Mouse (Mus musculus): ENCODE measurements around the gene Gmpr. TPM values are rescaled to one million over a fixed set of nuclear protein-coding genes. Genes with fewer than 3 reads are reported as not detected.

Gmpr gene
- polyA plus RNA-seq, 1 experiment from 2014 or later, result 39.5 TPM

- Histone ChIP-seq H3K4me1 (replicated peaks; ENCODE audit: control insufficient read depth, insufficient read depth, low read length) (peaks cover 30% of the 10 kb centered on the region), H3K9me3 (ENCODE audit: control insufficient read depth, low read length) (no peaks in the 10 kb centered on the region), H3K4me2 (replicated peaks) (no peak overlapping the region), H3K27me3 (ENCODE audit: control insufficient read depth, insufficient read depth, low read length) (no peaks in the 10 kb centered on the region), H3K27ac (no peak overlapping the region), H3K36me3 (replicated peaks; ENCODE audit: control insufficient read depth, insufficient read depth) (no peaks in the 10 kb centered on the region), H3K4me3 (replicated peaks; ENCODE audit: low read length) (no peak overlapping the region), H3K9ac (no peak overlapping the region)
- DNase-seq (ENCODE audit: low spot score), result peak; percentile 66
- WGBS, result 39% methylated on average over 4 of the region's 4 CpGs
- no peak for ATAC-seq (ENCODE audit: low FRiP score)
Observed at GRCm38 (mm10) chr13:45572768-45573167, 65.5 kb downstream of the Gmpr start.

DNA sequence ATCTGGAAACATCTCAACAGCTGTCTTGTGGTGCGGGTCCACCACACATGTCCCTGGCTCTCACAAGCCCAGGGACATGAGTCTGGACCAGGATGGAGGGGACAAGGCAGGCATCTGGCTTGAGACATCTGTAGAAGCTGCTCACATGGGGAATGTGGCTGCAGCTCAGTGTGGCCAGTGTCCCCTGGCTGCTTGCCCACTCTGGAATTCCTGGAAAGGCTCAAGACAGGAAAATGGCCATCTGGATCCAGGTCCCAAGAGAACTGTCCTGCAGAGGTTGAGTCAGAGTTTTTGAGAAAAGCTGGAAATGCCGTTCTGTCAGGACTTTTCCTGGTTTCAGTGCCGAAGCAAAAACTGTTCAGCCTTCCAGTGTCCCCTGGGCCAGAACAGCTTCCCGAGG, 68.9 kb downstream of the Gmpr start:
- ATAC-seq (ENCODE audit: low FRiP score) (no peak), DNase-seq (ENCODE audit: low spot score) (no peak)
- Histone ChIP-seq H3K27ac (0 out of 2 replicates have a peak overlapping the region, but pooled peaks have one; percentile 32), H3K4me1 (replicated peaks; ENCODE audit: control insufficient read depth, insufficient read depth, low read length) (peaks cover 30% of the 10 kb centered on the region), H3K27me3 (ENCODE audit: control insufficient read depth, insufficient read depth, low read length) (no peaks in the 10 kb centered on the region), H3K9me3 (ENCODE audit: control insufficient read depth, low read length) (no peaks in the 10 kb centered on the region), H3K4me3 (replicated peaks; ENCODE audit: low read length) (no peak overlapping the region), H3K9ac (no peak overlapping the region), H3K4me2 (replicated peaks) (no peak overlapping the region), H3K36me3 (replicated peaks; ENCODE audit: control insufficient read depth, insufficient read depth) (no peaks in the 10 kb centered on the region)
- WGBS, result 72% methylated on average over 4 of the region's 4 CpGs

GRCm38 (mm10) chr13:45577366-45577765, 70.1 kb downstream of the Gmpr start:
- no peak overlapping the region for H3K4me2 ChIP-seq (replicated peaks)
- H3K4me3 ChIP-seq (replicated peaks; ENCODE audit: low read length), result no peak overlapping the region
- ATAC-seq (ENCODE audit: low FRiP score) (no peak), DNase-seq (ENCODE audit: low spot score) (no peak)
- H3K4me1 ChIP-seq (replicated peaks; ENCODE audit: control insufficient read depth, insufficient read depth, low read length), result peaks cover 25% of the 10 kb centered on the region
- WGBS, result 29% methylated on average over 5 of the region's 5 CpGs
- H3K9me3 ChIP-seq (ENCODE audit: control insufficient read depth, low read length), result no peaks in the 10 kb centered on the region
- H3K9ac ChIP-seq, result no peak overlapping the region
- no peak overlapping the region for H3K27ac ChIP-seq
- H3K27me3 ChIP-seq (ENCODE audit: control insufficient read depth, insufficient read depth, low read length), result no peaks in the 10 kb centered on the region
- H3K36me3 ChIP-seq (replicated peaks; ENCODE audit: control insufficient read depth, insufficient read depth), result no peaks in the 10 kb centered on the region

GRCm38 (mm10) chr13:45577784-45578183, 70.5 kb downstream of the Gmpr start:
- Histone ChIP-seq H3K4me3 (replicated peaks; ENCODE audit: low read length) (no peak overlapping the region), H3K9me3 (ENCODE audit: control insufficient read depth, low read length) (no peaks in the 10 kb centered on the region), H3K4me2 (replicated peaks) (no peak overlapping the region), H3K9ac (no peak overlapping the region), H3K36me3 (replicated peaks; ENCODE audit: control insufficient read depth, insufficient read depth) (no peaks in the 10 kb centered on the region), H3K27ac (no peak overlapping the region), H3K4me1 (replicated peaks; ENCODE audit: control insufficient read depth, insufficient read depth, low read length) (peaks cover 24% of the 10 kb centered on the region), H3K27me3 (ENCODE audit: control insufficient read depth, insufficient read depth, low read length) (no peaks in the 10 kb centered on the region)
- 48% methylated on average over 2 of the region's 2 CpGs for whole genome bisulfite sequencing
- DNase-seq (ENCODE audit: low spot score) (peak; percentile 32), ATAC-seq (ENCODE audit: low FRiP score) (no peak)

DNA sequence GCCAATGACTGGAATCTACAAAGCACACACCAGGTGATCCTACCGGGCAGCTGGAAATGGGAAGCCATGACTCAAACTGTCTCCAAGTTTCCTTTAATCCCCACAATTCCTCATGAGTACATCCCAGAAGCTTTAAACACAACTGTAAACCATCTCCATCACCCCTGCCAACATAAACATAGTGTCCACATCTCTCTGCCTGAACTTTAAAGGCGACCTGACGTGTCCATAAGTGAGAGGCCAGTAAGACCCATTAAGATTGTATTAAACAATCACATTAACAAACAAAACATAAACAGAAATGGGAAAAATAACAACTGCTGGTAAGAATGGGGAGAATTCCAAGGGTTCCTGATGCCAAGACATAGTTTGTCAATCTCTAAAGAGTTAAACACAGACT, 72.5 kb downstream of the Gmpr start:
- WGBS, result 87% methylated on average over 3 of the region's 3 CpGs
- Histone ChIP-seq H3K27me3 (ENCODE audit: control insufficient read depth, insufficient read depth, low read length) (no peaks in the 10 kb centered on the region), H3K36me3 (replicated peaks; ENCODE audit: control insufficient read depth, insufficient read depth) (no peaks in the 10 kb centered on the region), H3K9me3 (ENCODE audit: control insufficient read depth, low read length) (no peaks in the 10 kb centered on the region), H3K4me3 (replicated peaks; ENCODE audit: low read length) (no peak overlapping the region), H3K9ac (no peak overlapping the region), H3K27ac (no peak overlapping the region), H3K4me2 (replicated peaks) (no peak overlapping the region), H3K4me1 (replicated peaks; ENCODE audit: control insufficient read depth, insufficient read depth, low read length) (peaks cover 15% of the 10 kb centered on the region)
- no peak for DNase-seq (ENCODE audit: low spot score)
- ATAC-seq (ENCODE audit: low FRiP score), result no peak

GRCm38 (mm10) chr13:45582294-45582693, 75.0 kb downstream of the Gmpr start:
- no peaks in the 10 kb centered on the region for H3K36me3 ChIP-seq (replicated peaks; ENCODE audit: control insufficient read depth, insufficient read depth)
- H3K27ac ChIP-seq, result peak overlapping the region; percentile 34; the same call in 1 of the 2 replicates
- WGBS, result 54% methylated on average over 12 of the region's 12 CpGs
- no peak overlapping the region for H3K4me2 ChIP-seq (replicated peaks)
- H3K9ac ChIP-seq, result no peak overlapping the region
- no peaks in the 10 kb centered on the region for H3K27me3 ChIP-seq (ENCODE audit: control insufficient read depth, insufficient read depth, low read length)
- DNase-seq (ENCODE audit: low spot score) (no peak), ATAC-seq (ENCODE audit: low FRiP score) (no peak)
- no peak overlapping the region for H3K4me3 ChIP-seq (replicated peaks; ENCODE audit: low read length)
- H3K9me3 ChIP-seq (ENCODE audit: control insufficient read depth, low read length), result no peaks in the 10 kb centered on the region
- H3K4me1 ChIP-seq (replicated peaks; ENCODE audit: control insufficient read depth, insufficient read depth, low read length), result peaks cover 9% of the 10 kb centered on the region; the same call in 1 of the 2 replicates

DNA sequence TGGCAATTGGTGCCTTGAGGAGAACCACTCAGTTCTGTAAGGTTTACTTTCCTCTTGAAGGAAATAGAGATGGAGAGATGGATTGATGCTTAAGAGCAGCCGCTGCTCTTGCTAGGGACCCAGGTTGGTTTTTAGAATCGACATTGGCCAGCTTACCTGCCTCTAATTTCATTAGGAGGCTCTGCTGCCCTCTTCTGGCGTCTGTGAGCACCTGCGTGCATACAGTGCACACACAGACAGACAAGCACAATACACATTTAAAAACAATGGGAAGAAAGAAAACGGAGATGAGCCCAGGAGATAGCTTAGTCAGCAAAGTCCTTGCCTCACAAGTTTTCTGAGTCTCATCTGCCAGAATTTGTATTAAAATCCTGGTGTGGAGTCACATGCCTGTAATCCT, 75.8 kb downstream of the Gmpr start:
- DNase-seq (ENCODE audit: low spot score) (no peak), ATAC-seq (ENCODE audit: low FRiP score) (no peak)
- 92% methylated on average over 5 of the region's 5 CpGs for WGBS
- Histone ChIP-seq H3K4me1 (replicated peaks; ENCODE audit: control insufficient read depth, insufficient read depth, low read length) (0 out of 2 replicates have a peak, but pooled peaks cover 4% of the 10 kb centered on the region), H3K9me3 (ENCODE audit: control insufficient read depth, low read length) (no peaks in the 10 kb centered on the region), H3K27me3 (ENCODE audit: control insufficient read depth, insufficient read depth, low read length) (no peaks in the 10 kb centered on the region), H3K4me3 (replicated peaks; ENCODE audit: low read length) (no peak overlapping the region), H3K36me3 (replicated peaks; ENCODE audit: control insufficient read depth, insufficient read depth) (no peaks in the 10 kb centered on the region), H3K27ac (peak overlapping the region; percentile 34; the same call in 1 of the 2 replicates), H3K9ac (no peak overlapping the region), H3K4me2 (replicated peaks) (no peak overlapping the region)

DNA sequence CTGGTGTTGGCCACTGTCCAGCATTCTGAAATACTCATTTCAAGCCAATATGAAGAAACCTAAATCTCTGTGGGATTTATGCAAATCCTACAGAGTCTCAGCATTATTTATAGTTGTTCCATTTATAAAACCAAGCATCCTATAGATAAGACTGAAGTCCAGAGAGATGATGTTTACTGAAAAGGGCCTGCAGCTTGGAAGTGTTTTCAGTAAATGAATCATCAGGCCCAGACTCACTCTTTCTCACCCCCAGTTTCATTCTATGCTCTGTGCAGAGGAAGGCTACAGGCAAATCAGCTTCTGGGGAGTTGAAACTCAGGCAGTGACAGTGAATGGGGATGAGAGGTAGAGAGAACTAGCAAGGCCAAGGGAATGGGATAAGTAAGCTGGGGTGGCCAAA, 83.7 kb downstream of the Gmpr start:
- H3K4me2 ChIP-seq (replicated peaks), result no peak overlapping the region

DNA sequence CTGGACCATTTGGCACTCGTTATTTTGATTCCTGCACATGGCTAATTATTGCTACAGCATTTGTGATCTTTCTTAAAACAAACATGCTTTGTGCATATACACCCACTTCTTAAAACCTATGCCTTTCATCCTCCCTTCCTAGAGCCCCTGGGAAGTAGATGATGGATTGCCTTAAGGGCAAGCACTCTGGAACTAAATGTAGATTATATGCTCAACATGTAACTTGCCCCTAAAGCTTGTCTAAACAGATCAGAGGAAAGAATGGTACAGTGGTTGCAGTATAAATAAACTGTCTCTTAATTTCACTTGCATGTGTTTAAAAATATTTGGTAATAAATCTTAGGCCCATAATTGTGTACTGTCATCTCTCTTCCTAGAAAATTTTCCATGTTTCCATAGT, 86.7 kb downstream of the Gmpr start:
- Histone ChIP-seq H3K4me2 (replicated peaks) (no peak overlapping the region), H3K4me1 (replicated peaks; ENCODE audit: control insufficient read depth, insufficient read depth, low read length) (peaks cover 15% of the 10 kb centered on the region), H3K27me3 (ENCODE audit: control insufficient read depth, insufficient read depth, low read length) (no peaks in the 10 kb centered on the region), H3K9me3 (ENCODE audit: control insufficient read depth, low read length) (no peaks in the 10 kb centered on the region), H3K27ac (no peak overlapping the region), H3K4me3 (replicated peaks; ENCODE audit: low read length) (no peak overlapping the region), H3K9ac (no peak overlapping the region), H3K36me3 (replicated peaks; ENCODE audit: control insufficient read depth, insufficient read depth) (no peaks in the 10 kb centered on the region)
- 78% methylated on average over 1 of the region's 1 CpGs for WGBS
- no peak for ATAC-seq (ENCODE audit: low FRiP score)
- no peak for DNase-seq (ENCODE audit: low spot score)

More for the DNA sequence above, 83.7 kb downstream of the Gmpr start:
- Histone ChIP-seq H3K4me3 (replicated peaks; ENCODE audit: low read length) (no peak overlapping the region), H3K9me3 (ENCODE audit: control insufficient read depth, low read length) (no peaks in the 10 kb centered on the region), H3K27ac (no peak overlapping the region), H3K36me3 (replicated peaks; ENCODE audit: control insufficient read depth, insufficient read depth) (no peaks in the 10 kb centered on the region), H3K27me3 (ENCODE audit: control insufficient read depth, insufficient read depth, low read length) (no peaks in the 10 kb centered on the region), H3K9ac (no peak overlapping the region), H3K4me1 (replicated peaks; ENCODE audit: control insufficient read depth, insufficient read depth, low read length) (peaks cover 12% of the 10 kb centered on the region)
- ATAC-seq (ENCODE audit: low FRiP score) (no peak), DNase-seq (ENCODE audit: low spot score) (no peak)

DNA sequence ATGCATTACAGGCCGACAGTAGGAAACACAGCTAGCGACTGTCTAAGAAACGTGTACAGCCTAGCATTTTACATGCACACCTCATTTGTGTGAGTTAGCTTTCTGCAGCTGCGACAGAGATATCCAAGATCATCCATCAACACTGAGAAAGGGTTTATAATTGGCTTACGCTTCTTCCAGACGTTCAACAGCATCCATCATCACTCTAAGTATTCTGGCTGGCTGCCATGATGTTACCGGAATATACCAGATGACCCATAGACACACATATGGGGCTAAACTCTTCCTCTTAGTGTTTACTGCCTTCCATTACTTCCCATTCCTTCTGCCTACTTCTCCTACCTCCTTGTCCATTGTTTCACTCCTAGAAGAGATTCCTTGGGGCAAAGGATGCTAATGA, 88.2 kb downstream of the Gmpr start:
- no peak overlapping the region for H3K4me2 ChIP-seq (replicated peaks)
- ATAC-seq (ENCODE audit: low FRiP score) (no peak; the same call in 1 of the 2 replicates), DNase-seq (ENCODE audit: low spot score) (no peak)
- no peak overlapping the region for H3K4me3 ChIP-seq (replicated peaks; ENCODE audit: low read length)
- no peaks in the 10 kb centered on the region for H3K27me3 ChIP-seq (ENCODE audit: control insufficient read depth, insufficient read depth, low read length)
- peak overlapping the region; percentile 59 for H3K27ac ChIP-seq
- H3K9me3 ChIP-seq (ENCODE audit: control insufficient read depth, low read length), result no peaks in the 10 kb centered on the region
- no peaks in the 10 kb centered on the region for H3K36me3 ChIP-seq (replicated peaks; ENCODE audit: control insufficient read depth, insufficient read depth)
- WGBS, result 44% methylated on average over 7 of the region's 7 CpGs
- H3K4me1 ChIP-seq (replicated peaks; ENCODE audit: control insufficient read depth, insufficient read depth, low read length), result peaks cover 16% of the 10 kb centered on the region
- 0 out of 2 replicates have a peak overlapping the region, but pooled peaks have one; percentile 14 for H3K9ac ChIP-seq

Measured in hindbrain, embryonic 14.5 days (tissue).